ENCODE assay signal across 7 mouse cellular contexts in the genomic region with DNA sequence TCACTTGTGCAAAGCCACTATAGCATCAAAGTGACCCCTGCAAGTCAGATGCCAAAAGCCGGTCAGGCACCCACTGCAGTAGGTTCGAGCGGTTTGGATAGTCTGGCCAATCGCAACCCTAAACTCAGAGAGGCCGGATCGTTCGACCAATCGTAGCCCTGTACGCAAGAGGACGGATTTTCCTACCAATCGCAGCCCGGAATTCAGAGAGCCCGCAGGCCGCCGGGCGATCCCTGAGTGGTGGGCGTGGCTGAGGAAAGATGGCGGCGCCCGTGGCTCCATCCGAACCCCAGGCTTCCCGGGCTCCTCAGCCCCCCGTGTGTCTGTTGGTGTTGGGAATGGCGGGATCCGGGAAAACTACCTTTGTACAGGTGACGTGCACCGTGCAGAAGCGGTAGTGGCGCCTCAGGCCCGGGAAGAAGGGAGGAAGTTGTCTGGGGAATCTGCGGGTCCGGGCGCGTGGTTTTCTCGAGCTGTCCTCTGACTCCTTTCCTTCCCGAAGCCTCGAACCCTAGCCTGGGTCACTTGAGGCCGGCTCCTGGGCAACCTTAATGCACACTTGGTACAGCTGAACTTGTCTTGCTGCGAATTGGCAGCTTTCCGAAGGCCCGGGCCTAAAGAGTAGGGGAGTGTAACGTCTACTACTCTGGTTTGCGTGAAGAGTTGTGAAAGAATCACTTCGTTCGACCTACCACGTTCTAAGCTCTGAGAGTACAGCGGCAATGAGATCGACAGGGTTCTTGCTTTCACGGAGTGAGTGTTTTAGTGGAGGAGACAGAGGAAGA. TPM values are rescaled to one million over a fixed set of nuclear protein-coding genes. Genes with fewer than 3 reads are reported as not detected.
DNase-seq lines count a peak whose midpoint lies in the region; ATAC-seq and TF ChIP-seq lines count a peak whose summit lies in the region.

A gene (plus strand): TSS at position 229 of the 785 bp plus-strand sequence.

- peaks cover 9% of the 10 kb centered on the region for H3K4me1 ChIP-seq in embryonic facial prominence, embryonic 10.5 days
- H3K4me1 ChIP-seq in intestine, postnatal 0 days (replicated peaks; ENCODE audit: control insufficient read depth, insufficient read depth, low read length): 0 out of 2 replicates have a peak, but pooled peaks cover 6% of the 10 kb centered on the region
- H3K4me1 ChIP-seq in midbrain, embryonic 12.5 days: peaks cover 10% of the 10 kb centered on the region
- no peaks in the 10 kb centered on the region; the same call in 1 of the 2 replicates for H3K4me1 ChIP-seq in small intestine, adult 2 months (ENCODE audit: control insufficient read depth, insufficient read depth, insufficient read length, low read length)

- H3K27ac ChIP-seq in embryonic facial prominence, embryonic 10.5 days (replicated peaks): peak within 1 kb of the TSS; percentile 83
- no peak within 1 kb of the TSS for H3K27ac ChIP-seq in intestine, postnatal 0 days (ENCODE audit: low read depth, low read length)
- no peak within 1 kb of the TSS for H3K27ac ChIP-seq in midbrain, embryonic 12.5 days (replicated peaks)
- H3K27ac ChIP-seq in small intestine, adult 2 months (ENCODE audit: insufficient read depth, low read depth, low read length): no peak within 1 kb of the TSS

- intact Hi-C loops in left cerebral cortex, postnatal 4 days (cut with DNase I): no loop called here

- peak within 1 kb of the TSS; percentile 78 for H3K4me3 ChIP-seq in embryonic facial prominence, embryonic 10.5 days
- H3K4me3 ChIP-seq in intestine, postnatal 0 days (ENCODE audit: low read depth, low read length): peak within 1 kb of the TSS; percentile 87
- H3K4me3 ChIP-seq in midbrain, embryonic 12.5 days: peak within 1 kb of the TSS; percentile 90
- H3K4me3 ChIP-seq in small intestine, adult 2 months (ENCODE audit: low read depth, low read length): peak within 1 kb of the TSS; percentile 88

- peaks cover 38% of the 10 kb centered on the region for H3K36me3 ChIP-seq in embryonic facial prominence, embryonic 10.5 days (replicated peaks)
- H3K36me3 ChIP-seq in intestine, postnatal 0 days (ENCODE audit: control insufficient read depth, insufficient read depth): peaks cover 14% of the 10 kb centered on the region; the same call in 1 of the 2 replicates
- peaks cover 32% of the 10 kb centered on the region for H3K36me3 ChIP-seq in midbrain, embryonic 12.5 days
- H3K36me3 ChIP-seq in small intestine, adult 2 months (ENCODE audit: control insufficient read depth, insufficient read depth, low read length): peaks cover 9% of the 10 kb centered on the region

- ATAC-seq in intestine, postnatal 0 days: peak; percentile 98
- ATAC-seq in midbrain, embryonic 12.5 days (ENCODE audit: low FRiP score, low read depth): peak; percentile 100

- 0 out of 2 replicates have a peak, but pooled peaks have one; percentile 16 for TF ChIP-seq POLR2A in small intestine, adult 2 months (IDR thresholded peaks at IDR 0.05; ENCODE audit: low read depth, low read length)

- TF ChIP-seq CTCF in intestine, postnatal 0 days (IDR thresholded peaks at IDR 0.05; ENCODE audit: low read depth): no peak
- TF ChIP-seq CTCF in small intestine, adult 2 months (IDR thresholded peaks at IDR 0.05; ENCODE audit: extremely low read depth, insufficient read length, insufficient replicate concordance, low read depth, low read length): no peak

- peak within 1 kb of the TSS; percentile 57 for H3K9ac ChIP-seq in intestine, postnatal 0 days (ENCODE audit: low read depth, low read length)
- peak within 1 kb of the TSS; percentile 75 for H3K9ac ChIP-seq in midbrain, embryonic 12.5 days (replicated peaks)

- no peaks in the 10 kb centered on the region for H3K27me3 ChIP-seq in embryonic facial prominence, embryonic 10.5 days (replicated peaks; ENCODE audit: low read depth, poor library complexity, severe bottlenecking)
- H3K27me3 ChIP-seq in intestine, postnatal 0 days (replicated peaks; ENCODE audit: control insufficient read depth, insufficient read depth, low read length): no peaks in the 10 kb centered on the region
- no peaks in the 10 kb centered on the region for H3K27me3 ChIP-seq in midbrain, embryonic 12.5 days
- H3K27me3 ChIP-seq in small intestine, adult 2 months (ENCODE audit: control insufficient read depth, insufficient read depth, low read length): no peaks in the 10 kb centered on the region

- WGBS in embryonic facial prominence, embryonic 10.5 days: under 1% methylated on average over 49 of the region's 49 CpGs
- under 1% methylated on average over 49 of the region's 49 CpGs for WGBS in intestine, postnatal 0 days
- WGBS in midbrain, embryonic 12.5 days: under 1% methylated on average over 49 of the region's 49 CpGs
- under 1% methylated on average over 49 of the region's 49 CpGs for WGBS in small intestine, adult 2 months

- peak within 1 kb of the TSS; percentile 89 for H3K4me2 ChIP-seq in intestine, postnatal 0 days (replicated peaks; ENCODE audit: low read depth)
- peak within 1 kb of the TSS; percentile 87 for H3K4me2 ChIP-seq in midbrain, embryonic 12.5 days (replicated peaks)

- 0 out of 2 replicates have a peak, but pooled peaks cover 3% of the 10 kb centered on the region for H3K9me3 ChIP-seq in embryonic facial prominence, embryonic 10.5 days
- H3K9me3 ChIP-seq in intestine, postnatal 0 days (ENCODE audit: control insufficient read depth): no peaks in the 10 kb centered on the region
- H3K9me3 ChIP-seq in midbrain, embryonic 12.5 days: no peaks in the 10 kb centered on the region

- DNase-seq in adrenal gland, postnatal 10 days: peak; percentile 93
- DNase-seq in embryonic facial prominence, embryonic 10.5 days (ENCODE audit: low spot score): peak; percentile 93
- peak; percentile 55 for DNase-seq in gonadal fat pad, adult 2 months (ENCODE audit: low read depth)
- DNase-seq in left cerebral cortex, postnatal 4 days: peak; percentile 90

RNA-seq across cellular contexts. Expression of the gene that starts here (rescaled TPM):
- total RNA-seq in adrenal gland, postnatal 10 days (2021): 10 to 100 TPM; 22.9 to 23.3 TPM
- polyA plus RNA-seq in embryonic facial prominence, embryonic 10.5 days (2016; fragmentation: Nextera tagmentation; extraction: Ambion mirVana): 110 and 113 TPM in 2 replicates
- 10.7 and 12.8 TPM in 2 replicates for polyA plus RNA-seq in gonadal fat pad, adult 2 months (2012; rRNA removed)
- 12.8 and 14.1 TPM in 2 replicates for polyA plus RNA-seq in intestine, postnatal 0 days (2015; fragmentation: Nextera tagmentation; extraction: Ambion mirVana)
- total RNA-seq in left cerebral cortex, postnatal 4 days (2021): 10 to 100 TPM; 42.2 to 44.3 TPM
- polyA plus RNA-seq in midbrain, embryonic 12.5 days (2016; fragmentation: Nextera tagmentation; extraction: Ambion mirVana): 70.9 and 72.3 TPM in 2 replicates
- polyA plus RNA-seq in small intestine, adult 2 months (2012; rRNA removed): 1.9 and 3.1 TPM in 2 replicates
